Mouse (Mus musculus) urinary bladder, postnatal 36 days (tissue): ENCODE data around the gene Ccdc54.

ENCODE experiments used
- DNase-seq, 2 experiments: peaks; one replicate each; pipeline ENCODE4 v3.0.0; 2022; ENCODE audit warnings: low spot score in 2 of 2, mixed read lengths in 1 of 2

The Ccdc54 gene

DNA sequence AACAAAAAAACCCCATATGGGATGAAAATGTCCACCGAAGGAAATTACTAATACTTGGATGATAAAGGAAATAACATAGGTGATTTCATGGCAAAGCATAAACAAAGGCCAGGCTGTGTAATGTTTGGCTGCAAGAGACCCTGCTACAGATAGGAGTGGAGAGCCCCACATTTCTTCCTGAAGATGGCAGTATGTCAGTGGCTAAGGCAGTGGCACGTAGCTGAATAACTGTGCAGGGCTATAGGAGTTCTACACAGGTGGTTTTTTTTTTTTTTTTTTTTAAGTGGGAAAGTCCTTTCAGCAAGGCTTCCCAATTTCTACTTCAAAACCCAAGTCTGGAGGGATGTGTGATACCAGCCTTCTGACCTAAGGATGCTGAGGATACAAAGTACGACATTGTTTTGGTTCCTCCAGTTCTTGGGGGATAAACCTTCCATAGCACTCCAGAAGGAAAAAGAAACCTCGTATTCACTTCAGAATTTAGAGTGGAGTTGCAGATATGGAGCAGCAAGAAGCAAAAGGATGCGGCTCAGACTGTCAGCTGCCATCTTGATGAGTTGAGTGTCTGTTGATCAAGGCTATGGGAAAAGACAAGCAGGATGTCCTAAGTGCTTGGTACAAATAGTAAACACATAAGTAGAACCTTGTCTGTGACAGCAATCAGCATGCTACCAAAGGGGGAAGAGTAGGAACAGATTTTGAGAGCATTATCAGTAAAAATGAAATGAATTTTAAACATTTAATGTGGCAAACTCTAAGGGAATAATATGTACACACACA is 48.2 kb downstream of the Ccdc54 start:
- no peak for DNase-seq
